11 mouse cellular contexts compared by ENCODE assay signal in genomic region chr11:68559546-68559945, GRCm38 (mm10). TPM values are rescaled to one million over a fixed set of nuclear protein-coding genes. Genes with fewer than 3 reads are reported as not detected.
DNase-seq lines count a peak whose midpoint lies in the region; ATAC-seq and TF ChIP-seq lines count a peak whose summit lies in the region.
"Had no signal": no experiment of that assay in that cellular context is flagged by ENCODE, and none has a peak within 500 bp of the region (broad histone marks: within the 10 kb centered on the region; RNA-seq: fewer than 3 reads in every experiment).

No protein-coding gene starts in this region.

- DNase-seq in heart, postnatal 0 days (ENCODE audit: low spot score): no peak
- no peak for DNase-seq in heart, postnatal 36 days
- DNase-seq in lung, postnatal 0 days (ENCODE audit: low spot score): no peak
- DNase-seq in lung, postnatal 4 days: no peak
- DNase-seq in NIH3T3 (ENCODE audit: low read depth): peak; percentile 60
- peak; percentile 36 for DNase-seq in thymus, postnatal 25 days
- DNase-seq in embryo, embryonic 10.5 days (ENCODE audit: low spot score): no peak
- DNase-seq: adrenal gland, postnatal 25 days; cerebellum, adult 9-10 months; lung, adult 18-20 months had no signal

- peak; percentile 40 for TF ChIP-seq CTCF in heart, postnatal 0 days (IDR thresholded peaks at IDR 0.05; ENCODE audit: low read depth)
- peak; percentile 62 for TF ChIP-seq CTCF in lung, postnatal 0 days (IDR thresholded peaks at IDR 0.05)

- H3K36me3 ChIP-seq in heart, postnatal 0 days (replicated peaks; ENCODE audit: control insufficient read depth, insufficient read depth, low read length): no peaks in the 10 kb centered on the region
- no peaks in the 10 kb centered on the region for H3K36me3 ChIP-seq in lung, postnatal 0 days (ENCODE audit: insufficient read depth, low read length)
- H3K36me3 ChIP-seq in intestine, embryonic 16.5 days (ENCODE audit: control insufficient read depth, insufficient read depth, low read length): no peaks in the 10 kb centered on the region

- no peaks in the 10 kb centered on the region for H3K9me3 ChIP-seq in heart, postnatal 0 days (replicated peaks; ENCODE audit: control insufficient read depth, low read length)
- H3K9me3 ChIP-seq in lung, postnatal 0 days (ENCODE audit: low read length): no peaks in the 10 kb centered on the region
- no peaks in the 10 kb centered on the region for H3K9me3 ChIP-seq in intestine, embryonic 16.5 days (ENCODE audit: control insufficient read depth, low read length)

- ATAC-seq in heart, postnatal 0 days (ENCODE audit: insufficient read depth, low read depth): no peak
- ATAC-seq in lung, postnatal 0 days: no peak
- no peak for ATAC-seq in intestine, embryonic 16.5 days

- H3K4me3 ChIP-seq in heart, postnatal 0 days (ENCODE audit: low read depth, low read length): no peak overlapping the region
- no peak overlapping the region for H3K4me3 ChIP-seq in lung, postnatal 0 days (ENCODE audit: low read depth, low read length)
- no peak overlapping the region for H3K4me3 ChIP-seq in intestine, embryonic 16.5 days (ENCODE audit: low read length)

- H3K4me2 ChIP-seq in heart, postnatal 0 days (ENCODE audit: low read depth, low read length): no peak overlapping the region
- H3K4me2 ChIP-seq in lung, postnatal 0 days (replicated peaks; ENCODE audit: low read depth, low read length): no peak overlapping the region
- no peak overlapping the region for H3K4me2 ChIP-seq in intestine, embryonic 16.5 days (ENCODE audit: low read depth, low read length)

- TF ChIP-seq EP300 in heart, postnatal 0 days (IDR thresholded peaks at IDR 0.05; ENCODE audit: low read depth): no peak
- TF ChIP-seq EP300 in lung, postnatal 0 days (IDR thresholded peaks at IDR 0.05): no peak

- peaks cover 3% of the 10 kb centered on the region; the same call in 1 of the 2 replicates for H3K4me1 ChIP-seq in heart, postnatal 0 days (ENCODE audit: control insufficient read depth, insufficient read depth)
- H3K4me1 ChIP-seq in lung, postnatal 0 days (ENCODE audit: insufficient read depth, low read depth, low read length): no peaks in the 10 kb centered on the region
- H3K4me1 ChIP-seq in intestine, embryonic 16.5 days (ENCODE audit: control insufficient read depth, insufficient read depth, low read length): 0 out of 2 replicates have a peak, but pooled peaks cover 2% of the 10 kb centered on the region

- intact Hi-C loops in heart, postnatal 36 days (cut with DNase I): no loop called here

- no peak overlapping the region for H3K27ac ChIP-seq in heart, postnatal 0 days (ENCODE audit: low read depth)
- H3K27ac ChIP-seq in lung, postnatal 0 days (ENCODE audit: low read length): no peak overlapping the region
- H3K27ac ChIP-seq in intestine, embryonic 16.5 days (ENCODE audit: low read length): no peak overlapping the region

- H3K9ac ChIP-seq in heart, postnatal 0 days (replicated peaks; ENCODE audit: low read depth, low read length): no peak overlapping the region
- no peak overlapping the region for H3K9ac ChIP-seq in lung, postnatal 0 days (replicated peaks; ENCODE audit: low read depth)
- H3K9ac ChIP-seq in intestine, embryonic 16.5 days (ENCODE audit: low read depth, low read length): no peak overlapping the region

- H3K27me3 ChIP-seq in heart, postnatal 0 days (ENCODE audit: control insufficient read depth, insufficient read depth, low read length): 0 out of 2 replicates have a peak, but pooled peaks cover 6% of the 10 kb centered on the region
- H3K27me3 ChIP-seq in lung, postnatal 0 days (replicated peaks; ENCODE audit: insufficient read depth, low read length): no peaks in the 10 kb centered on the region
- no peaks in the 10 kb centered on the region for H3K27me3 ChIP-seq in intestine, embryonic 16.5 days (replicated peaks; ENCODE audit: control insufficient read depth, insufficient read depth, low read length)

- 58% methylated on average over 1 of the region's 1 CpGs for WGBS in heart, postnatal 0 days
- WGBS in lung, postnatal 0 days: 47% methylated on average over 1 of the region's 1 CpGs
- WGBS in intestine, embryonic 16.5 days: 48% methylated on average over 1 of the region's 1 CpGs

RNA-seq across cellular contexts. Expression of gene Mfsd6l, which starts 3.6 kb away (rescaled TPM):
- total RNA-seq in heart, postnatal 0 days (2014; rRNA removed; ENCODE audit: low replicate concordance): 0.08 TPM in 1 of 2 replicates, not detected in the other
- 0.08 and 0.27 TPM in 2 replicates for polyA plus RNA-seq in heart, postnatal 0 days (2015; fragmentation: Nextera tagmentation; extraction: Ambion mirVana)
- not detected for total RNA-seq in heart, postnatal 36 days (2021)
- polyA plus RNA-seq in lung, postnatal 0 days (2015; fragmentation: Nextera tagmentation; extraction: Ambion mirVana): 5.8 and 6.3 TPM in 2 replicates
- polyA plus RNA-seq in intestine, embryonic 16.5 days (2015; fragmentation: Nextera tagmentation; extraction: Ambion mirVana): 4.5 and 6.8 TPM in 2 replicates

RNA-seq across cellular contexts. Expression of gene Ccdc42, which starts 27.3 kb away (rescaled TPM):
- total RNA-seq in heart, postnatal 0 days (2014; rRNA removed; ENCODE audit: low replicate concordance): 1.4 TPM in 1 of 2 replicates, not detected in the other
- polyA plus RNA-seq in heart, postnatal 0 days (2015; fragmentation: Nextera tagmentation; extraction: Ambion mirVana): 0.45 and 0.55 TPM in 2 replicates
- total RNA-seq in heart, postnatal 36 days (2021): not detected
- polyA plus RNA-seq in lung, postnatal 0 days (2015; fragmentation: Nextera tagmentation; extraction: Ambion mirVana): 0.81 and 0.91 TPM in 2 replicates
- polyA plus RNA-seq in intestine, embryonic 16.5 days (2015; fragmentation: Nextera tagmentation; extraction: Ambion mirVana): 0.38 TPM in 1 of 2 replicates, not detected in the other
- total RNA-seq: adrenal gland, postnatal 25 days had no signal

RNA-seq across cellular contexts. Expression of gene Pik3r6, which starts 56.7 kb away (rescaled TPM):
- total RNA-seq in heart, postnatal 0 days (2014; rRNA removed; ENCODE audit: low replicate concordance): 5.4 and 8.8 TPM in 2 replicates
- polyA plus RNA-seq in heart, postnatal 0 days (2015; fragmentation: Nextera tagmentation; extraction: Ambion mirVana): 4.7 and 5.0 TPM in 2 replicates
- 1 to 10 TPM; 4.6 to 6.3 TPM for total RNA-seq in heart, postnatal 36 days (2021)
- 6.2 and 6.8 TPM in 2 replicates for polyA plus RNA-seq in lung, postnatal 0 days (2015; fragmentation: Nextera tagmentation; extraction: Ambion mirVana)
- polyA plus RNA-seq in intestine, embryonic 16.5 days (2015; fragmentation: Nextera tagmentation; extraction: Ambion mirVana): 2.4 and 2.5 TPM in 2 replicates

Comparison
In these comparisons a context has a peak if more than half of its experiments do, and no peak if none do; other contexts are left out.
1. DNase-seq: peak in NIH3T3 (single experiment) and thymus, postnatal 25 days (single experiment); none in heart, postnatal 0 days (single experiment), heart, postnatal 36 days (0 of 2), lung, postnatal 0 days (single experiment), lung, postnatal 4 days (0 of 2) and embryo, embryonic 10.5 days (single experiment).